ENCODE assay signal across 8 mouse cellular contexts in the genomic region with DNA sequence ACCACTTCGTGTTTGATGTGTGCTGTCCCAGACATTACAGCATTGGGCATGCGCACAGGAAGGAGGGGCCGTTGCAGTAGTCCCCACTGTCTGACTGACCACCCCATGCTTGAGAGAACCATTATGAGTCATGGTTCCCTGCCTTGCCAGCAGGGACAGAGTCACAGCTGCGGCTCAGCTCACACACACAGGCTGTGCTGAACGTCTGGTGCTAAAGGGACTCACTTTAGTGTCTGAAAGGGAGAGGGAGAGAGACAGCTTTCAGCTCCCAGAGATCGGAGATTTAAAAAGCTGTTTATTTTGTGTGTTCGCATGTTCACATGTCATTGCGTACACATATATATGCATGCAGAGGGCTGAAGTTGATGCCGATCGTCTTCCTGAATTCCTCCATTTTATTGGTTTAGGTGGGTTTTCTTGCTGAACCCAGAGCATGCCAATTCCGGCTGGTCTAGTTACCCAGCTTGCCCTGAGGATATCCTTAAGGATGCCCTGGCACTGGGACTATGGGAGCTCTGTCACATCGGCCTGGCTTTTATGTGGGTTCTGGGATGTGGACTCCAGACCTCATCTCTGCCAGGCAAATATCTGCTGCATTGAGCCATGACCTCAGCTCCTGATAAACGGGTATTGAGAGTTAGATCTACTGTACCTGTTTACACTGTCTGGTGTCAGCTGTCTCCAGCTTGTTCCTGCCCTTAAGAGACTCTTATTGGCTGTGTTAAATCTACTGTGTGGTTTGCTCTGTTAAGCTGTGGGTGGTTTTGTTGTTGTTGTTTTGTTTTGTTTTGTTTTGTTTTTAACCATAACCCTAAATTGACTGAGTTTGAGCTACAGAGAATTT. TPM values are rescaled to one million over a fixed set of nuclear protein-coding genes. Genes with fewer than 3 reads are reported as not detected.
A peak's percentile ranks its signal among the peaks of the same experiment; 100 is the strongest.
DNase-seq lines count a peak whose midpoint lies in the region; ATAC-seq and TF ChIP-seq lines count a peak whose summit lies in the region.

No protein-coding gene starts in this region.

- no peak overlapping the region for H3K4me2 ChIP-seq in CH12.LX (ENCODE audit: insufficient read depth, low read depth, poor library complexity, severe bottlenecking)
- no peak overlapping the region for H3K4me2 ChIP-seq in embryonic facial prominence, embryonic 12.5 days (replicated peaks)
- no peak overlapping the region; the same call in 1 of the 2 replicates for H3K4me2 ChIP-seq in hindbrain, embryonic 12.5 days (replicated peaks)
- peak overlapping the region; percentile 98 for H3K4me2 ChIP-seq in myocyte (ENCODE audit: low read depth)

- H3K4me3 ChIP-seq in CH12.LX (replicated peaks in 1 of 3; ENCODE audit: low read depth in 2 of 3, low read length in 2 of 3, poor library complexity in 1 of 3) (no peak overlapping the region), myocyte (peak overlapping the region; percentile 6)
- no peak overlapping the region for H3K4me3 ChIP-seq in embryonic facial prominence, embryonic 12.5 days
- H3K4me3 ChIP-seq in hindbrain, embryonic 12.5 days: no peak overlapping the region

- H3K79me2 ChIP-seq in CH12.LX (replicated peaks; ENCODE audit: control insufficient read depth, extremely low read depth, insufficient read depth, poor library complexity, severe bottlenecking) (no peaks in the 10 kb centered on the region), myocyte (ENCODE audit: control insufficient read depth, insufficient read depth) (no peaks in the 10 kb centered on the region)

- TF ChIP-seq EP300 in CH12.LX (IDR thresholded peaks at IDR 0.05; ENCODE audit: low read length): peak; percentile 9; the same call in 1 of the 2 replicates

- H3ac ChIP-seq in myocyte (ENCODE audit: control insufficient read depth, insufficient read length): no peak overlapping the region

- intact Hi-C loops in left cerebral cortex, postnatal 4 days (cut with DNase I): no loop called here

- dilution Hi-C loops in CH12.LX (cut with MboI; ENCODE audit: extremely low pct_ligation_motif_present, extremely low pct_unique_long_range_greater_than_20kb, low sequenced_read_pairs): no loop called here

- H3K36me3 ChIP-seq in CH12.LX (replicated peaks in 1 of 2; ENCODE audit: control insufficient read depth in 1 of 2, insufficient read depth in 1 of 2, low read length in 1 of 2) (no peaks in the 10 kb centered on the region), myocyte (ENCODE audit: control insufficient read depth, insufficient read depth) (no peaks in the 10 kb centered on the region)
- no peaks in the 10 kb centered on the region for H3K36me3 ChIP-seq in embryonic facial prominence, embryonic 12.5 days
- no peaks in the 10 kb centered on the region for H3K36me3 ChIP-seq in hindbrain, embryonic 12.5 days

- no peak for TF ChIP-seq CTCF in CH12.LX (conservative IDR thresholded peaks at IDR 0.05 in 1 of 2, IDR thresholded peaks at IDR 0.05 in 1 of 2; ENCODE audit: low read depth in 2 of 2, low read length in 2 of 2)

- in situ Hi-C loops in CH12.LX (cut with MboI; ENCODE audit: low pct_ligation_motif_present, low pct_unique_long_range_greater_than_20kb, low sequenced_read_pairs): no loop called here

- 72% methylated on average over 13 of the region's 13 CpGs for WGBS in embryonic facial prominence, embryonic 12.5 days
- WGBS in hindbrain, embryonic 12.5 days: 69% methylated on average over 13 of the region's 13 CpGs

- peaks cover 2 to 13% of the 10 kb centered on the region in 2 experiments; a peak in 3 of 4 replicates for H3K4me1 ChIP-seq in CH12.LX (ENCODE audit: control insufficient read depth in 1 of 2, insufficient read depth in 2 of 2)
- no peaks in the 10 kb centered on the region for H3K4me1 ChIP-seq in embryonic facial prominence, embryonic 12.5 days
- H3K4me1 ChIP-seq in hindbrain, embryonic 12.5 days: peaks cover 5% of the 10 kb centered on the region

- peak; percentile 29 for DNase-seq in embryo, embryonic 11 days
- no peak for DNase-seq in embryo, embryonic 10 days (ENCODE audit: low spot score)
- no peak for DNase-seq in CH12.LX (ENCODE audit: extremely low read depth)
- DNase-seq in left cerebral cortex, postnatal 4 days: peak; percentile 87
- DNase-seq in thymus, adult 18-20 months: no peak

- peak; percentile 47; the same call in 1 of the 2 replicates for ATAC-seq in embryonic facial prominence, embryonic 12.5 days (ENCODE audit: insufficient number of reproducible peaks, insufficient read depth, low FRiP score, low TSS enrichment)
- ATAC-seq in hindbrain, embryonic 12.5 days (ENCODE audit: low FRiP score): peak; percentile 90

- no peak overlapping the region for H3K27ac ChIP-seq in CH12.LX (ENCODE audit: insufficient read depth, low read depth)
- no peak overlapping the region for H3K27ac ChIP-seq in embryonic facial prominence, embryonic 12.5 days
- H3K27ac ChIP-seq in hindbrain, embryonic 12.5 days: peak overlapping the region; percentile 12; the same call in 1 of the 2 replicates

- TF ChIP-seq RAD21 in CH12.LX (IDR thresholded peaks at IDR 0.05; ENCODE audit: low read depth, low read length): no peak

- no peak for TF ChIP-seq POLR2A in CH12.LX (IDR thresholded peaks at IDR 0.05; ENCODE audit: low read depth, low read length)
- TF ChIP-seq POLR2A in myocyte (IDR thresholded peaks at IDR 0.05; ENCODE audit: insufficient read length, low read depth): peak; percentile 50

- H3K27me3 ChIP-seq in CH12.LX (replicated peaks) (peaks cover 4% of the 10 kb centered on the region), myocyte (ENCODE audit: control insufficient read depth, insufficient read depth, insufficient read length) (no peaks in the 10 kb centered on the region)
- no peaks in the 10 kb centered on the region for H3K27me3 ChIP-seq in embryonic facial prominence, embryonic 12.5 days
- no peaks in the 10 kb centered on the region for H3K27me3 ChIP-seq in hindbrain, embryonic 12.5 days

- no peak overlapping the region for H3K9ac ChIP-seq in CH12.LX (ENCODE audit: insufficient read depth, low read depth)
- H3K9ac ChIP-seq in embryonic facial prominence, embryonic 12.5 days: no peak overlapping the region
- no peak overlapping the region for H3K9ac ChIP-seq in hindbrain, embryonic 12.5 days

- H3K9me3 ChIP-seq in CH12.LX (replicated peaks; ENCODE audit: low read length): no peaks in the 10 kb centered on the region
- H3K9me3 ChIP-seq in embryonic facial prominence, embryonic 12.5 days: no peaks in the 10 kb centered on the region
- H3K9me3 ChIP-seq in hindbrain, embryonic 12.5 days (replicated peaks): no peaks in the 10 kb centered on the region

TF ChIP-seq in CH12.LX, 34 proteins besides CTCF, POLR2A, EP300 and RAD21 (continues in another document):
- TF ChIP-seq SMC3 (IDR thresholded peaks at IDR 0.05; ENCODE audit: low read depth, low read length): no peak
- TF ChIP-seq TBP (conservative IDR thresholded peaks at IDR 0.05; ENCODE audit: low read depth, low read length): no peak
- TF ChIP-seq NRF1 (IDR thresholded peaks at IDR 0.05; ENCODE audit: low read depth, low read length): peak; percentile 78
- no peak for TF ChIP-seq JUND (conservative IDR thresholded peaks at IDR 0.05; ENCODE audit: low read depth, low read length)
- TF ChIP-seq UBTF (IDR thresholded peaks at IDR 0.05; ENCODE audit: low read depth, low read length): no peak
- no peak for TF ChIP-seq MAZ (IDR thresholded peaks at IDR 0.05; ENCODE audit: low read depth, low read length)
- TF ChIP-seq E2F4 (IDR thresholded peaks at IDR 0.05; ENCODE audit: insufficient replicate concordance, low read depth, low read length): no peak

TF ChIP-seq in myocyte, 11 proteins besides CTCF, POLR2A, EP300 and RAD21 (continues in another document):
- TF ChIP-seq E2F4 (IDR thresholded peaks at IDR 0.05; ENCODE audit: insufficient read depth): no peak
- TF ChIP-seq REST (IDR thresholded peaks at IDR 0.05; ENCODE audit: insufficient read depth, insufficient read length): peak; percentile 12
- TF ChIP-seq SRF (IDR thresholded peaks at IDR 0.05; ENCODE audit: control insufficient read depth, insufficient read length, low read depth): no peak
- TF ChIP-seq MYOD1 (IDR thresholded peaks at IDR 0.05; ENCODE audit: control insufficient read depth in 1 of 3, insufficient read length in 2 of 3, low read depth in 2 of 3): peak; percentile 38 to 94 (median 88)
- peak; percentile 12 for TF ChIP-seq TCF3 (IDR thresholded peaks at IDR 0.05; ENCODE audit: insufficient read length, low read depth)
- TF ChIP-seq TCF12 (IDR thresholded peaks at IDR 0.05; ENCODE audit: insufficient read depth, poor library complexity, severe bottlenecking): peak; percentile 26

RNA-seq across cellular contexts. Expression of a gene that starts 20.7 kb away (rescaled TPM):
- 0.30 and 0.55 TPM in 2 replicates for total RNA-seq in CH12.LX (2012; rRNA removed)
- 1.8 and 2.6 TPM in 2 replicates for total RNA-seq in CH12.LX (2014; rRNA removed)
- polyA plus RNA-seq in CH12.LX (2012; ENCODE audit: insufficient read length, low read depth): 4.9 and 5.1 TPM in 2 replicates
- 0.29 and 0.34 TPM in 2 replicates for polyA plus RNA-seq in embryonic facial prominence, embryonic 12.5 days (2016; fragmentation: Nextera tagmentation; extraction: Ambion mirVana)
- polyA plus RNA-seq in hindbrain, embryonic 12.5 days (2016; fragmentation: Nextera tagmentation; extraction: Ambion mirVana): 0.26 and 0.50 TPM in 2 replicates
- not detected for total RNA-seq in left cerebral cortex, postnatal 4 days (2021)
- 0.62 TPM for polyA plus RNA-seq in myocyte (2012; fragmentation: generic; extraction: Trizol)

RNA-seq across cellular contexts. Expression of a gene that starts 37.7 kb away (rescaled TPM):
- 0.25 and 0.34 TPM in 2 replicates for total RNA-seq in CH12.LX (2012; rRNA removed)
- not detected in 2 replicates for total RNA-seq in CH12.LX (2014; rRNA removed)
- polyA plus RNA-seq in CH12.LX (2012; ENCODE audit: insufficient read length, low read depth): not detected in 2 replicates
- polyA plus RNA-seq in embryonic facial prominence, embryonic 12.5 days (2016; fragmentation: Nextera tagmentation; extraction: Ambion mirVana): 2.9 and 4.2 TPM in 2 replicates
- 4.5 and 5.0 TPM in 2 replicates for polyA plus RNA-seq in hindbrain, embryonic 12.5 days (2016; fragmentation: Nextera tagmentation; extraction: Ambion mirVana)
- 1 to 10 TPM; 4.1 to 5.6 TPM for total RNA-seq in left cerebral cortex, postnatal 4 days (2021)
- 3.8 TPM for polyA plus RNA-seq in myocyte (2012; fragmentation: generic; extraction: Trizol)

RNA-seq across cellular contexts. Expression of a gene that starts 41.5 kb away (rescaled TPM):
- total RNA-seq in CH12.LX (2012; rRNA removed) (not detected in 2 replicates), CH12.LX (2014; rRNA removed) (not detected in 2 replicates)
- polyA plus RNA-seq in CH12.LX (2012; ENCODE audit: insufficient read length, low read depth) (not detected in 2 replicates), myocyte (2012; fragmentation: generic; extraction: Trizol) (0.02 TPM)
- polyA plus RNA-seq in embryonic facial prominence, embryonic 12.5 days (2016; fragmentation: Nextera tagmentation; extraction: Ambion mirVana): not detected in 2 replicates
- polyA plus RNA-seq in hindbrain, embryonic 12.5 days (2016; fragmentation: Nextera tagmentation; extraction: Ambion mirVana): not detected in 2 replicates
- total RNA-seq in left cerebral cortex, postnatal 4 days (2021): not detected

RNA-seq across cellular contexts. Expression of a gene that starts 59.1 kb away (rescaled TPM):
- total RNA-seq in CH12.LX (2012; rRNA removed) (43.6 and 51.7 TPM in 2 replicates), CH12.LX (2014; rRNA removed) (62.9 and 63.7 TPM in 2 replicates)
- polyA plus RNA-seq in CH12.LX (2012; ENCODE audit: insufficient read length, low read depth) (72.9 and 95.3 TPM in 2 replicates), myocyte (2012; fragmentation: generic; extraction: Trizol) (7.5 TPM)
- polyA plus RNA-seq in embryonic facial prominence, embryonic 12.5 days (2016; fragmentation: Nextera tagmentation; extraction: Ambion mirVana): 42.6 and 44.7 TPM in 2 replicates
- 36.9 and 39.0 TPM in 2 replicates for polyA plus RNA-seq in hindbrain, embryonic 12.5 days (2016; fragmentation: Nextera tagmentation; extraction: Ambion mirVana)
- 10 to 100 TPM; 28.2 to 31.0 TPM for total RNA-seq in left cerebral cortex, postnatal 4 days (2021)

Comparison
In these comparisons a context has a peak if more than half of its experiments do, and no peak if none do; other contexts are left out.
1. DNase-seq: peak in embryo, embryonic 11 days (single experiment) and left cerebral cortex, postnatal 4 days (single experiment); none in embryo, embryonic 10 days (single experiment), CH12.LX (single experiment) and thymus, adult 18-20 months (0 of 2).